Mouse (Mus musculus) neural tube, embryonic 14.5 days (tissue): ENCODE data around the gene Adgrl4. TPM values are rescaled to one million over a fixed set of nuclear protein-coding genes. Genes with fewer than 3 reads are reported as not detected.

Source experiments
- ATAC-seq: fragments of 200-750 bp; cut with Nextera tagmentation; 2 replicates; pipeline ENCODE4 v1.8.0; 2017; ENCODE audit warnings: low read depth, mild to moderate bottlenecking, moderate TSS enrichment, moderate library complexity
- H3K27ac ChIP-seq: fragments of 300-500 bp; sonication (generic); 2 replicates; pipeline ENCODE4 v1.5.1; 2014; ENCODE audit warnings: low read depth, mild to moderate bottlenecking, control low read depth, low read length, moderate library complexity, mixed read lengths
- H3K27me3 ChIP-seq: fragments of 300-500 bp; sonication (generic); 2 replicates; pipeline ENCODE4 v1.6.1; 2014; ENCODE audit warnings: low read length; ENCODE audit not compliant: control insufficient read depth, insufficient read depth
- H3K36me3 ChIP-seq: fragments of 300-500 bp; sonication (generic); 2 replicates; pipeline ENCODE4 v1.6.1; 2014; ENCODE audit warnings: low read length, mixed read lengths; ENCODE audit not compliant: control insufficient read depth, insufficient read depth
- H3K4me1 ChIP-seq: fragments of 300-500 bp; sonication (generic); 2 replicates; pipeline ENCODE4 v1.6.1; 2014; ENCODE audit warnings: low read length; ENCODE audit not compliant: control insufficient read depth, insufficient read depth
- H3K4me2 ChIP-seq: fragments of 300-500 bp; sonication (generic); 2 replicates; pipeline ENCODE4 v1.6.1; 2014; ENCODE audit warnings: mild to moderate bottlenecking, low read depth, low read length, control low read depth
- H3K4me3 ChIP-seq: fragments of 300-500 bp; sonication (generic); 2 replicates; pipeline ENCODE4 v1.5.1; 2014; ENCODE audit warnings: low read depth, low read length, control low read depth, mixed read lengths
- H3K9ac ChIP-seq: fragments of 300-500 bp; sonication (generic); replicated peaks from 2 replicates; pipeline ENCODE4 v1.6.1; 2014; ENCODE audit warnings: low read depth, mild to moderate bottlenecking, control low read depth, low read length, mixed read lengths
- H3K9me3 ChIP-seq: fragments of 300-500 bp; sonication (generic); 2 replicates; pipeline ENCODE4 v1.6.1; 2016; ENCODE audit warnings: low read length; ENCODE audit not compliant: control insufficient read depth
- WGBS: fragments of 180-500 bp; shearing (Covaris S2); extraction: QIAGEN DNeasy Blood & Tissue Kit; methylation state at CpG from one replicate; pipeline ENCODE4 v1.1.7; 2014; 5-methylcytosine and 5-hydroxymethylcytosine counted together
- polyA plus RNA-seq: library from polyadenylated mRNA; unstranded; fragments of >200 nt; fragmentation: Nextera tagmentation; extraction: Ambion mirVana; gene quantifications from 2 replicates; pipeline ENCODE4 v1.2.1, GENCODE M21; 2014

The Adgrl4 gene
- polyA plus RNA-seq = 9.9 and 12.5 TPM in 2 replicates

- Histone ChIP-seq H3K9me3 (no peaks in the 10 kb centered on the region), H3K4me1 (peaks cover 4% of the 10 kb centered on the region; the same call in 1 of the 2 replicates), H3K27ac (no peak within 1 kb of the TSS), H3K36me3 (no peaks in the 10 kb centered on the region), H3K27me3 (no peaks in the 10 kb centered on the region), H3K9ac (no peak within 1 kb of the TSS), H3K4me3 (0 out of 2 replicates have a peak within 1 kb of the TSS, but pooled peaks have one; percentile 11), H3K4me2 (peak within 1 kb of the TSS; percentile 40)
- peak; percentile 70; the same call in 1 of the 2 replicates for ATAC-seq
- 4% methylated on average over 17 of the region's 17 CpGs for WGBS
These were observed at the start of gene Adgrl4 for GRCm38 (mm10) chr3:151437693-151438092. Adgrl4 (plus strand) TSS chr3:151437887.

GRCm38 (mm10) chr3:151390912-151391311 lies 46.8 kb upstream of the Adgrl4 start:
- H3K27me3 ChIP-seq = no peaks in the 10 kb centered on the region
- no peaks in the 10 kb centered on the region for H3K9me3 ChIP-seq
- no peak overlapping the region for H3K27ac ChIP-seq
- H3K4me1 ChIP-seq = no peaks in the 10 kb centered on the region
- H3K36me3 ChIP-seq = no peaks in the 10 kb centered on the region
- no peak for ATAC-seq
- no peak overlapping the region for H3K9ac ChIP-seq
- no peak overlapping the region for H3K4me2 ChIP-seq
- no peak overlapping the region for H3K4me3 ChIP-seq

GRCm38 (mm10) chr3:151392891-151393290 lies 44.8 kb upstream of the Adgrl4 start:
- no peak overlapping the region for H3K4me3 ChIP-seq
- H3K9ac ChIP-seq = no peak overlapping the region
- WGBS = 88% methylated on average over 4 of the region's 4 CpGs
- no peaks in the 10 kb centered on the region for H3K9me3 ChIP-seq
- H3K4me1 ChIP-seq = no peaks in the 10 kb centered on the region
- no peak overlapping the region for H3K4me2 ChIP-seq
- ATAC-seq = no peak
- H3K27ac ChIP-seq = no peak overlapping the region
- no peaks in the 10 kb centered on the region for H3K36me3 ChIP-seq
- no peaks in the 10 kb centered on the region for H3K27me3 ChIP-seq

GRCm38 (mm10) chr3:151393330-151393729 lies 44.4 kb upstream of the Adgrl4 start:
- WGBS = 92% methylated on average over 1 of the region's 1 CpGs
- Histone ChIP-seq H3K4me3 (no peak overlapping the region), H3K4me2 (no peak overlapping the region), H3K9ac (no peak overlapping the region), H3K4me1 (no peaks in the 10 kb centered on the region), H3K9me3 (no peaks in the 10 kb centered on the region), H3K36me3 (no peaks in the 10 kb centered on the region), H3K27me3 (no peaks in the 10 kb centered on the region), H3K27ac (no peak overlapping the region)
- ATAC-seq = no peak

GRCm38 (mm10) chr3:151399270-151399669 lies 38.4 kb upstream of the Adgrl4 start:
- no peaks in the 10 kb centered on the region for H3K9me3 ChIP-seq
- no peaks in the 10 kb centered on the region for H3K36me3 ChIP-seq
- WGBS = 59% methylated on average over 1 of the region's 1 CpGs
- ATAC-seq = peak; percentile 66; the same call in 1 of the 2 replicates
- no peak overlapping the region for H3K9ac ChIP-seq
- no peak overlapping the region for H3K4me3 ChIP-seq
- no peaks in the 10 kb centered on the region for H3K4me1 ChIP-seq
- no peak overlapping the region for H3K27ac ChIP-seq
- H3K27me3 ChIP-seq = no peaks in the 10 kb centered on the region
- H3K4me2 ChIP-seq = no peak overlapping the region

GRCm38 (mm10) chr3:151411031-151411430 lies 26.7 kb upstream of the Adgrl4 start:
- WGBS = 81% methylated on average over 2 of the region's 2 CpGs
- no peaks in the 10 kb centered on the region for H3K27me3 ChIP-seq
- no peak overlapping the region for H3K9ac ChIP-seq
- no peak for ATAC-seq
- H3K27ac ChIP-seq = no peak overlapping the region
- no peaks in the 10 kb centered on the region for H3K36me3 ChIP-seq
- H3K4me2 ChIP-seq = no peak overlapping the region
- no peaks in the 10 kb centered on the region for H3K4me1 ChIP-seq
- H3K9me3 ChIP-seq = no peaks in the 10 kb centered on the region
- no peak overlapping the region for H3K4me3 ChIP-seq

GRCm38 (mm10) chr3:151411488-151411887 lies 26.2 kb upstream of the Adgrl4 start:
- Histone ChIP-seq H3K27me3 (no peaks in the 10 kb centered on the region), H3K36me3 (no peaks in the 10 kb centered on the region), H3K9me3 (no peaks in the 10 kb centered on the region), H3K9ac (no peak overlapping the region), H3K4me1 (no peaks in the 10 kb centered on the region), H3K4me3 (no peak overlapping the region), H3K4me2 (no peak overlapping the region), H3K27ac (no peak overlapping the region)
- WGBS = 86% methylated on average over 4 of the region's 4 CpGs
- no peak for ATAC-seq

GRCm38 (mm10) chr3:151416931-151417330 lies 20.8 kb upstream of the Adgrl4 start:
- no peaks in the 10 kb centered on the region for H3K36me3 ChIP-seq
- H3K9ac ChIP-seq = no peak overlapping the region
- no peak for ATAC-seq
- H3K27me3 ChIP-seq = no peaks in the 10 kb centered on the region
- H3K4me2 ChIP-seq = no peak overlapping the region
- no peak overlapping the region for H3K27ac ChIP-seq
- no peaks in the 10 kb centered on the region for H3K9me3 ChIP-seq
- no peaks in the 10 kb centered on the region for H3K4me1 ChIP-seq
- H3K4me3 ChIP-seq = no peak overlapping the region

- peak; percentile 46 for ATAC-seq
- WGBS = 47% methylated on average over 12 of the region's 12 CpGs
- Histone ChIP-seq H3K27me3 (no peaks in the 10 kb centered on the region), H3K36me3 (no peaks in the 10 kb centered on the region), H3K4me1 (no peaks in the 10 kb centered on the region), H3K4me3 (no peak overlapping the region), H3K27ac (no peak overlapping the region), H3K4me2 (peak overlapping the region; percentile 29), H3K9me3 (no peaks in the 10 kb centered on the region), H3K9ac (no peak overlapping the region)
These were observed 19.8 kb upstream of the Adgrl4 start for GRCm38 (mm10) chr3:151417688-151418572.
